Mouse (Mus musculus): ENCODE measurements at regions not wholly inside any gene's neighbourhood (a gene's known extent, or its start where the extent isn't known, plus 50 kb on each side); places are given as distances from the start of the nearest gene placed in this dataset.

- TF ChIP-seq POLR2A (IDR thresholded peaks at IDR 0.05; ENCODE audit: borderline replicate concordance, extremely low read depth, low read depth, low read length) (no peak), CTCF (IDR thresholded peaks at IDR 0.05; ENCODE audit: insufficient read depth, low read length) (no peak)
These were observed 375.9 kb downstream of the Klf5 start for GRCm38 (mm10) chr14:99674399-99674798.

All from lung, adult 2 months (tissue).